Mouse (Mus musculus) kidney, adult 2 months (tissue): Measurements from ENCODE around the gene Dpyd.

ENCODE experiments used
- CTCF ChIP-seq: fragments of 200-500 bp; conservative IDR thresholded peaks from 2 replicates; pipeline ENCODE4 v1.5.1; 2011; ENCODE audit warnings: low read depth, mild to moderate bottlenecking, control low read depth, low read length, moderate library complexity, mixed read lengths; ENCODE audit not compliant: insufficient read depth, insufficient read length
- POLR2A ChIP-seq: fragments of 200-500 bp; IDR thresholded peaks from one replicate; pipeline ENCODE4 v1.6.1; 2011; ENCODE audit warnings: low read depth, low read length, control low read depth

GRCm38 (mm10) chr3:119063642-119064041 lies 501.7 kb downstream of the Dpyd start:
- TF ChIP-seq CTCF: no peak
- TF ChIP-seq POLR2A: no peak
